Mouse (Mus musculus) testis, adult 2 months (tissue): ENCODE measurements around the gene Evl.

Experiments
- CTCF ChIP-seq: fragments of 200-500 bp; IDR thresholded peaks from 2 replicates; pipeline ENCODE4 v1.5.1; 2012; ENCODE audit warnings: low read depth, mild to moderate bottlenecking, inconsistent platforms, low read length, moderate library complexity; ENCODE audit not compliant: control insufficient read depth, insufficient read depth, insufficient replicate concordance
- POLR2A ChIP-seq: fragments of 200-500 bp; IDR thresholded peaks from 2 replicates; pipeline ENCODE4 v1.6.1; 2012; ENCODE audit warnings: low read depth, mild to moderate bottlenecking, inconsistent platforms, low read length, moderate library complexity; ENCODE audit not compliant: control insufficient read depth

DNA sequence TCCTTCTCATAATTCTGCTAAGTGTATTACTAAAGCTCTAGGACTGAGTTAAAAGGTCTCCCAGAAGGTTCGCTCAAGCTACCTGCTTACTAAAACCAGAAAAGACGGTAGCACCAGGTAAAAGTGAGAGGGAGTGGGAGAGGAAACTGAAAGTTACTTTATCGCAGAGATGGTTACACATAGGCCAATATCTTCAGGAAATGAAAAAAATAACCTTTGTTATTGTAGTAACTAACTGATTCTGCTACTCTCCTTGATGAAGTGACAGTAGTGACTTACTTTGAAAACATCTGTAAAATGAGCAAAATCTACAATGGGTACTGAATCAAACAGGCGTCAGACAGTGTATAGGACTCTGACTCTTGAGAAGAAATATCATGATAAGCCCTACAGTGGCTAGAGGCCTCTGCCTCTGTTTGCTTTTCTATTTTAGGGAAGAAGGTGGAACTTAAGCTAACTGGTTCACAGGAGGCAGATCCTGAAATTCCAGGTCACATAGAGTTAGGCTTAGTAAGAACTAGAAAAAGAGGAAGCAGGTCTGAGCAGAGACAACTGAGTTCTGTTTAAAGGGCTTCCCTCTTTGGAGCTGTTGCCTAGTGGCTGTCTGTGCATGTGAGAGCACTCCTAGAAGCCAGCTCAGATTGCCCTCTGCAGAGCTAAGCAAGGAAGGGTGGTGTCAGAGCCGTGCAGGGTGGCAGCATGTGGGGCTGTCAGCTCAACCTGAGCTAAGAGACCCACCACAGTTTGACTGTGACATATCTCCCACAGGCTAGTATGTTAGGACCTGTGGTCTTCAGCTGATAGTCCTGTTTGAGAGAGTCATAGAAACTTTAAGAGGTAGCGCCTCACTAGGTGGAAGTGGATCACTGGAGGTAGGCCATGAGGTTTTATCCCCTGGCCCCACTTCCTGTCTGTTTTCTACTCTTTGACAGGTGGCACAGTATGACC lies 76.5 kb downstream of the Evl start:
- TF ChIP-seq POLR2A (no peak), CTCF (no peak)
